Mouse (Mus musculus) spleen, adult 2 months (tissue): ENCODE data around the gene Il17re. TPM values are rescaled to one million over a fixed set of nuclear protein-coding genes. Genes with fewer than 3 reads are reported as not detected.

ENCODE experiments used
- DNase-seq, 2 experiments: peaks; one replicate each; pipeline versions ENCODE4 v3.0.0 to v3.0.0-alpha.2; 2012 to 2021; ENCODE audit warnings: low spot score in 2 of 2, low read depth in 1 of 2
- H3K27ac ChIP-seq: fragments of 200-500 bp; 2 replicates; pipeline ENCODE4 v1.5.1; 2012; ENCODE audit warnings: low read length, inconsistent platforms; ENCODE audit not compliant: insufficient read depth
- H3K27me3 ChIP-seq: fragments of 200-500 bp; 2 replicates; pipeline ENCODE4 v1.6.1; 2012; ENCODE audit warnings: mild to moderate bottlenecking, moderate library complexity, low read length, inconsistent platforms; ENCODE audit not compliant: control insufficient read depth, insufficient read depth
- H3K36me3 ChIP-seq: fragments of 200-500 bp; 2 replicates; pipeline ENCODE4 v1.6.1; 2012; ENCODE audit warnings: mild to moderate bottlenecking, low read length, inconsistent platforms; ENCODE audit not compliant: control insufficient read depth, insufficient read depth
- H3K4me1 ChIP-seq: fragments of 200-500 bp; 2 replicates; pipeline ENCODE4 v1.6.1; 2011; ENCODE audit warnings: inconsistent platforms; ENCODE audit not compliant: control insufficient read depth, insufficient read depth, insufficient read length
- H3K4me3 ChIP-seq: fragments of 200-500 bp; 2 replicates; pipeline ENCODE4 v1.5.1; 2011; ENCODE audit warnings: mild to moderate bottlenecking, inconsistent platforms; ENCODE audit not compliant: insufficient read depth, insufficient read length; ENCODE audit errors: extremely low read depth
- CTCF ChIP-seq: fragments of 200-500 bp; IDR thresholded peaks from 2 replicates; pipeline ENCODE4 v1.5.1; 2011; ENCODE audit warnings: mild to moderate bottlenecking, inconsistent platforms; ENCODE audit not compliant: insufficient read depth, insufficient read length, insufficient replicate concordance; ENCODE audit errors: extremely low read depth
- POLR2A ChIP-seq: fragments of 200-500 bp; IDR thresholded peaks from 2 replicates; pipeline ENCODE4 v1.6.1; 2011; ENCODE audit warnings: low read depth, low read length, inconsistent platforms
- WGBS: fragments of 180-500 bp; shearing (Covaris S2); methylation state at CpG from one replicate; pipeline ENCODE4 v1.1.7; 2018; 5-methylcytosine and 5-hydroxymethylcytosine counted together
- polyA plus RNA-seq: library from polyadenylated mRNA; depleted of rRNA; stranded (reverse); fragments of >200 nt; gene quantifications from 2 replicates; pipeline ENCODE4 v1.2.3, GENCODE M21; 2012

Il17re gene
- polyA plus RNA-seq, 1 experiment: 0.61 TPM

DNA sequence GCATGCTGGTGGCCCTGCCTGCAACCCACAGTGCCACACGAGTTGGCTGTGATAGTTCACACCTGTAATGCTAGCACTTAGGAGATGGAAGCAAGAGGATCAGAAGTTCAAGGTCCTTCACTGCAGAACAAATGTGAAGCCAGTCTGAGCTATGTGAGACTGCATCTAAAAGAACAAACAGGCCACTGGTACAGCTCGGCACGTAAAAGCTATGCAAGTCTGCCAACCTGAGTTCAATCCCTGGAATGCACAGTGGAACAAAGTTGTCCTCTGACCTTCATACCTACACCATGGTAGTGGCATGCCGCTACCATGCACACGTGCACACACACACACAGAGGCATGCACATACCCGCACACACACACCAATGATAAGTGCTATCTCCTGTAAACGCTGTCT, 34.1 kb upstream of the Il17re start:
- Histone ChIP-seq H3K27ac (no peak overlapping the region), H3K36me3 (no peaks in the 10 kb centered on the region), H3K27me3 (no peaks in the 10 kb centered on the region), H3K4me1 (0 out of 2 replicates have a peak, but pooled peaks cover 3% of the 10 kb centered on the region), H3K4me3 (no peak overlapping the region)
- WGBS: 88% methylated on average over 7 of the region's 7 CpGs
- no peak for TF ChIP-seq POLR2A
- TF ChIP-seq CTCF: no peak
- DNase-seq: no peak

DNA sequence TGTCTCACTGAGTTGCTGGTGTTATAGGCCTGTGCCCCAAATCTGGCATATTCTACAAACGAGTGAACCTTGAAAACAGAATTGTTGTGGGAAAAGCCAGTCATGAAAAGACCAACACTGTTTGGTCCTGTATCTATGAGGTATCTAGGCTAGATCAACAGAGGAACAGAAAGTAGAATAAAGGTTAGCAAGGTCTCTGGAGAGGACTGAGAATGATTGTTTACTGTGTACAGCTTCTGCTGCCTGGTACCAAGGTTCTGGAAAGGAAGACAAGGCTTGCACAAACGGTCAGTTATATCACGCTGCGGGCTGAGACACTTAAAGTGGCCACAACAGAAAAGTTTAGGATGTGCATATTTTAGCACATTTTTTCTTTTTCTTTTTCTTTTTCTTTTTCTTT, 31.6 kb upstream of the Il17re start:
- no peaks in the 10 kb centered on the region for H3K36me3 ChIP-seq
- H3K27me3 ChIP-seq: no peaks in the 10 kb centered on the region
- no peak overlapping the region for H3K27ac ChIP-seq
- no peak for TF ChIP-seq POLR2A
- no peak for TF ChIP-seq CTCF
- no peaks in the 10 kb centered on the region for H3K4me1 ChIP-seq
- WGBS: 89% methylated on average over 4 of the region's 4 CpGs
- no peak for DNase-seq
- no peak overlapping the region for H3K4me3 ChIP-seq

DNA sequence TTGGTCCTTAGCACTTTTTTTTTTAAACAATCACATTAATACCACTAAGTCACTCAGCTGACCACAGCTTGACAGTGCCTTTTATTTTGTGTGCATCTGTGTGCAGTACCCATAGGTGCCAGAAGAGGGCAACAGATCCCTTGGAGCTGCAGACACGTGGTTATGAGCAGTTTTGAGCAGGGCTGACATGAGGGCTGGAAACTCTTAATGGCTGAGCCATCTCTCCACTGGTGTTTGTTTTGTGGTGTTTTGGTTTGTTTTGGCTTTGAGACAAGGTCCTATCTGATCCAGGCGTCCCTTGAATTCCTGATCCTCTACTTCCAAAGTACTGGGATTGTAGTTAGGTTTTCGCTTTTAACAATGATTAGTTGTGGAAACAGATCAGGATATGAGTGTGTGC, 30.9 kb upstream of the Il17re start:
- H3K4me1 ChIP-seq: no peaks in the 10 kb centered on the region
- 70% methylated on average over 3 of the region's 3 CpGs for WGBS
- TF ChIP-seq POLR2A (no peak), CTCF (peak; percentile 28; the same call in 1 of the 2 replicates)
- H3K27me3 ChIP-seq: no peaks in the 10 kb centered on the region
- no peak overlapping the region for H3K4me3 ChIP-seq
- H3K36me3 ChIP-seq: no peaks in the 10 kb centered on the region
- no peak overlapping the region for H3K27ac ChIP-seq
- peak in 1 of 2 experiments; percentile 14 for DNase-seq

DNA sequence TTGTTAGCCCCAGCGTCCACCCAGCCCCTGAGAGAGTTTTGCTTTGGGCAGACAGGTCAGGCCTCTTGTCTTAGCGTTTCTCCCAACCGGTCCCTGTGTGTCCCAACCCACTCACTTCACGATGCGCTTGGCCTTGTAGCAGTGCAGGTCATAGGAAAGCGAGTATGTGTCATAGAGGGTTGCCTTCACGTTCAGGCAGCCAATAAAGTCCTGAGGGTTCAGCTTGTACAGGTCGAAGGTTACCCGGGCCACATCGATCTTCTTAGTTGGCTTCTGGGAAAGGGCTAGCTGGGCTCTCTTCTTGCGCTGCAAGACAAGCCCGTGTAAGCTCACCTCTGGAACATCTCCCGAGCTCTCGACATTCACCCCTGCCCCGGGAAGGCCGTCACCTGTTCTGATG, 30.3 kb upstream of the Il17re start:
- Histone ChIP-seq H3K4me3 (no peak overlapping the region), H3K27ac (no peak overlapping the region), H3K4me1 (no peaks in the 10 kb centered on the region), H3K27me3 (no peaks in the 10 kb centered on the region), H3K36me3 (no peaks in the 10 kb centered on the region)
- TF ChIP-seq CTCF: no peak
- TF ChIP-seq POLR2A: no peak
- WGBS: 92% methylated on average over 16 of the region's 16 CpGs
- no peak for DNase-seq

DNA sequence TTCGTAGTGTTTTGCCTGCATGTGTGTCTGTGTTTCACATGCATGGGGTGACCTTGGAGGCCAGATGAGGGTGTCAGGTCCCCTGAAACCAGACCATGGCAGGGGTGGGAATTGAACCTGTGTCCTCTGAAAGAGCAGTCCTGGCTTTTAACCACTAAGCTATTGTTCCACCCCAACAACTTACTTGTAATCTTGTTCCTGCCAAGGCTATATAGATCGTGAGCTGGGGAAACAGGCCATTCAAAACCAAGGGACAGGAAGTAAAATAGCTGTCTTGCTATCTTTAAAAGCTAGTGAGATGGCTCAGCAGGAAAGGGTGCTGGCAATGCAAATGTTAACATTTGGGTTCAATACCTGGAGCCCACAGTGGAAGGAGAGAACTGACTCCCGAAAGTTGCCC, 28.3 kb upstream of the Il17re start:
- Histone ChIP-seq H3K36me3 (no peaks in the 10 kb centered on the region), H3K4me3 (no peak overlapping the region), H3K27ac (no peak overlapping the region), H3K4me1 (no peaks in the 10 kb centered on the region), H3K27me3 (no peaks in the 10 kb centered on the region)
- 56% methylated on average over 3 of the region's 3 CpGs for WGBS
- no peak for TF ChIP-seq CTCF
- no peak for TF ChIP-seq POLR2A
- no peak for DNase-seq

DNA sequence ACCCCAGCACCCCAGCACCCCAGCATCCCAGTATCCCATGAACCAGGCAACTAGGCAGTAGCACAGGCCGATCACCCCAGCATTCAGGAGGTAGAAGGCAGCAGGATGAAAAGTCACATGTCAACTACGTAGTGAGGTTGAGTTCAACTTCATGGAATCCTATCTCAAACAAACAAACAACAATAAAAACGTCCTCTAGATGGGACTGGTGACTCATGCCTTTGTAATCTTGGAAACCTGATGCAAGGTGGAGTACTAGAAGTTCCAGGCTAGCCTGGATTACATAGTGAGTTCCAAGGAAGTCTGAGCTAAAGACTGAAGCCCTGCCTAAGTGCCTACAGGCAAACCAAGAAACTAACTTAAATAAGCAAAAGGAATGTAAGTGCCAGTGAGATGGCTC, 27.4 kb upstream of the Il17re start:
- no peaks in the 10 kb centered on the region for H3K36me3 ChIP-seq
- no peak overlapping the region for H3K4me3 ChIP-seq
- DNase-seq: no peak
- no peak overlapping the region for H3K27ac ChIP-seq
- no peak for TF ChIP-seq CTCF
- no peak for TF ChIP-seq POLR2A
- H3K27me3 ChIP-seq: no peaks in the 10 kb centered on the region
- 68% methylated on average over 3 of the region's 3 CpGs for WGBS
- no peaks in the 10 kb centered on the region for H3K4me1 ChIP-seq

DNA sequence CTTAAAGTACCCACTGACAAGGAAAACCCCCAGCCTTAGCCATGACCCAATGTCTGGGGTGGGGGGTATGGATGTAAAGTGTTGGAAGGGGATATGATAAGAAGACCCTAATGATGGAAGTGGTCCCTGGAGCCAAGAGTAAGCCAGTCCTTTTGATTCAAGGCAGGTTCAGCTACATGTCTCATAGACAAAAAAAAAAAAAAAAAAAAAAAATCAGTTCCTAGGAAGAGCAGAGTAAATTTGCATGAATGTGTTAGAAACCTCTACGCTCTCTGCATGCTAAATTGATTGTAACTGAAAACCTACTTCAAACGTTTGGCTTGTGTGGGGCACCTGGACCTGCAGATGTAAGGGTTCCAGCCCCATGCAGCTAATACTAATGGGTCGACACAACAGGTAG, 26.5 kb upstream of the Il17re start:
- Histone ChIP-seq H3K4me1 (no peaks in the 10 kb centered on the region), H3K4me3 (no peak overlapping the region), H3K27ac (no peak overlapping the region), H3K27me3 (no peaks in the 10 kb centered on the region), H3K36me3 (no peaks in the 10 kb centered on the region)
- 59% methylated on average over 3 of the region's 3 CpGs for WGBS
- TF ChIP-seq POLR2A (no peak), CTCF (no peak)
- no peak for DNase-seq
